Mouse (Mus musculus): ENCODE measurements at regions not wholly inside any gene's neighbourhood (a gene's known extent, or its start where the extent isn't known, plus 50 kb on each side); places are given as distances from the start of the nearest gene placed in this dataset.

DNA sequence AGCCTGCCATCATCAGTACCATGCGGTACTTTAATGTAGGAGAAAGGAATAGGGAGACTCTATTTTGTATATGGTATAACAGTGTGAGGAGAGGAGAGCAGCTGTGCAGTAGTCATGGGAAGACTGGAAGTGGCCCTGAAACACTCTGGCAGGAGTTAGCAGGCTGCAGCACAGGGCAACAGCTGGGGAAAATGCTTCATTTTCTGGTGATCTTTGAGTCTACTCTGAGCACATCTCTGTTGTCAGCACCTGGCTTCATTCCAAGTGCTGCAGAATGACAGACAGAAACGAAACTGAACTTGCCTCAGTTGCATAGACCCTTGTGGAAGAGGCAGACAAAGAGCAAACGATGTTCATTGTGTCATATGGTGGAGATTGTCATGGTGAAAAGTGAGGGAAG, 847.7 kb downstream of the Diaph3 start:
- no peak for TF ChIP-seq POLR2A (IDR thresholded peaks at IDR 0.05; ENCODE audit: low read depth, low read length)
- no peak for TF ChIP-seq CTCF (IDR thresholded peaks at IDR 0.05; ENCODE audit: borderline replicate concordance, insufficient read depth, low read length)

Data from embryonic fibroblast, embryonic 13.5 days (primary cell).